8 mouse cellular contexts compared by ENCODE assay signal in the genomic region with DNA sequence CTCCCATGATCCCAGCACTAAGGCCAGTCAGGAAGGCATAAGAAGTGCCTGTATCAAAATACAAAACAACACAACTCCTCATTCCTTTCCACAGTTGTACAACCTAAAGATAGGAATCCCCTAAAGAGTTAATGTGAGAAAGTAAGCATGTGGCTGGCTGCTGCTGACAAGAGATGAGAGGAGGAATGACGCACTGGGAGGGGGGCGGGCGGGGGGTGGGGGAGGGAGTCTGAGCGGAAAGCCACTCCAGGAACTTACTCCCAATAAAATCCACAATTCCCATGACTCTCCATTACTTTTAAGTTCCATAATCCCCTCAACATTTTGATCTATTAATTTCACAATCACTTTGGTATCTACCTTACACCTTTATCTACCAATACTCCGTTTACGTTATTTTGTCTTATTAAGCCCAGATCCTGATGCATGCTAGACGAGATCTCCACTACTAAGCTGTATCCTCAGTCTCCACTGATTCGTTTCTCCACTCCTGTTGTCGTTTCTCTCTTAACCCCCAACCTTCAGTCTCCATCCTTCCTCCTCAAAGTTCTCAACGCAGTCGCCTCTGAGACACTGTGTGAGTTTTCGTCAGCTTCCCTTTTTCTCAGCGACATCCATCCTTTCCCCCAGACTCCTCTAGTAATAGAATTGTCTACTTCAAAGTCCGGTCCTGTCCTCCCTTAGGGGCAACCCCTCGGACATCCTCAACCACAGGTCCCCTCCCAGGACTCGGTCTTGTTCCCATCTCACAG. TPM values are rescaled to one million over a fixed set of nuclear protein-coding genes. Genes with fewer than 3 reads are reported as not detected.
DNase-seq lines count a peak whose midpoint lies in the region; ATAC-seq and TF ChIP-seq lines count a peak whose summit lies in the region.

No protein-coding gene starts in this region.

- no peaks in the 10 kb centered on the region for H3K9me3 ChIP-seq in heart, postnatal 0 days (replicated peaks; ENCODE audit: control insufficient read depth, low read length)
- H3K9me3 ChIP-seq in hindbrain, embryonic 12.5 days (replicated peaks), result no peaks in the 10 kb centered on the region
- no peaks in the 10 kb centered on the region for H3K9me3 ChIP-seq in midbrain, embryonic 10.5 days (replicated peaks)

- peaks cover 8% of the 10 kb centered on the region; the same call in 1 of the 2 replicates for H3K4me1 ChIP-seq in heart, postnatal 0 days (ENCODE audit: control insufficient read depth, insufficient read depth)
- H3K4me1 ChIP-seq in hindbrain, embryonic 12.5 days, result peaks cover 7% of the 10 kb centered on the region
- peaks cover 11% of the 10 kb centered on the region for H3K4me1 ChIP-seq in midbrain, embryonic 10.5 days

- ATAC-seq in heart, postnatal 0 days (ENCODE audit: insufficient read depth, low read depth), result peak; percentile 33; the same call in 1 of the 2 replicates
- ATAC-seq in Patski, result peak; percentile 3
- peak; percentile 3; the same call in 1 of the 2 replicates for ATAC-seq in hindbrain, embryonic 12.5 days (ENCODE audit: low FRiP score)

- peak overlapping the region; percentile 83 for H3K4me2 ChIP-seq in heart, postnatal 0 days (ENCODE audit: low read depth, low read length)
- peak overlapping the region; percentile 67 for H3K4me2 ChIP-seq in hindbrain, embryonic 12.5 days (replicated peaks)

- under 1% methylated on average over 16 of the region's 16 CpGs for WGBS in heart, postnatal 0 days
- 3% methylated on average over 16 of the region's 16 CpGs for WGBS in hindbrain, embryonic 12.5 days
- WGBS in midbrain, embryonic 10.5 days, result 3% methylated on average over 16 of the region's 16 CpGs

- H3K4me3 ChIP-seq in heart, postnatal 0 days (ENCODE audit: low read depth, low read length), result peak overlapping the region; percentile 96
- peak overlapping the region; percentile 80 for H3K4me3 ChIP-seq in hindbrain, embryonic 12.5 days
- peak overlapping the region; percentile 96 for H3K4me3 ChIP-seq in midbrain, embryonic 10.5 days

- TF ChIP-seq EP300 in heart, postnatal 0 days (IDR thresholded peaks at IDR 0.05; ENCODE audit: low read depth), result no peak

- peak overlapping the region; percentile 93 for H3K9ac ChIP-seq in heart, postnatal 0 days (replicated peaks; ENCODE audit: low read depth, low read length)
- H3K9ac ChIP-seq in hindbrain, embryonic 12.5 days, result peak overlapping the region; percentile 91

- TF ChIP-seq CTCF in heart, postnatal 0 days (IDR thresholded peaks at IDR 0.05; ENCODE audit: low read depth), result no peak
- no peak for TF ChIP-seq CTCF in Patski (IDR thresholded peaks at IDR 0.05)

- DNase-seq in heart, postnatal 0 days (ENCODE audit: low spot score), result peak; percentile 74
- DNase-seq in heart, postnatal 4 days, result no peak
- DNase-seq in Patski (ENCODE audit: low read depth, low spot score), result peak; percentile 22
- DNase-seq in midbrain, embryonic 10.5 days (ENCODE audit: low spot score), result no peak
- DNase-seq in right cerebral cortex, adult 2 months (ENCODE audit: low spot score in 2 of 2), result no peak
- no peak for DNase-seq in spleen, postnatal 10 days (ENCODE audit: low spot score in 2 of 2)
- DNase-seq in testis, postnatal 10 days (ENCODE audit: low spot score), result no peak

- POLR2A ChIA-PET in Patski (lab: Charles Lee), result interaction anchor here (0.9 to 1.8 kb wide), 10 partner anchors 13 to 127 kb away, joined by 3 to 5 read pairs (median 4); a partner anchor contains a TSS

- peak overlapping the region; percentile 90 for H3K27ac ChIP-seq in heart, postnatal 0 days (ENCODE audit: low read depth)
- peak overlapping the region; percentile 79 for H3K27ac ChIP-seq in hindbrain, embryonic 12.5 days
- H3K27ac ChIP-seq in midbrain, embryonic 10.5 days (replicated peaks), result peak overlapping the region; percentile 90

- in situ Hi-C loops in Patski (cut with MboI; ENCODE audit: low pct_unique_long_range_greater_than_20kb), result no loop called here

- no peaks in the 10 kb centered on the region; the same call in 1 of the 2 replicates for H3K36me3 ChIP-seq in heart, postnatal 0 days (replicated peaks; ENCODE audit: control insufficient read depth, insufficient read depth, low read length)
- peaks cover 3% of the 10 kb centered on the region; the same call in 1 of the 2 replicates for H3K36me3 ChIP-seq in hindbrain, embryonic 12.5 days
- peaks cover 30% of the 10 kb centered on the region for H3K36me3 ChIP-seq in midbrain, embryonic 10.5 days

- no peaks in the 10 kb centered on the region for H3K27me3 ChIP-seq in heart, postnatal 0 days (ENCODE audit: control insufficient read depth, insufficient read depth, low read length)
- no peaks in the 10 kb centered on the region for H3K27me3 ChIP-seq in Patski
- H3K27me3 ChIP-seq in hindbrain, embryonic 12.5 days, result no peaks in the 10 kb centered on the region
- no peaks in the 10 kb centered on the region for H3K27me3 ChIP-seq in midbrain, embryonic 10.5 days (ENCODE audit: low read depth, poor library complexity, severe bottlenecking)

- CTCF ChIA-PET in Patski (lab: Charles Lee), result interaction anchor here (0.9 to 7.9 kb wide), 6 partner anchors 10 to 64 kb away, joined by 3 to 67 read pairs (median 5); a partner anchor contains a TSS

RNA-seq across cellular contexts. Expression of a gene that starts 1.0 kb away (rescaled TPM):
- 36.6 and 50.5 TPM in 2 replicates for total RNA-seq in heart, postnatal 0 days (2014; rRNA removed; ENCODE audit: low replicate concordance)
- 13.8 and 14.5 TPM in 2 replicates for polyA plus RNA-seq in heart, postnatal 0 days (2015; fragmentation: Nextera tagmentation; extraction: Ambion mirVana)
- total RNA-seq in heart, postnatal 4 days (2021), result 10 to 100 TPM; 30.9 to 33.7 TPM
- polyA plus RNA-seq in Patski (2021), result 94.1 TPM
- 20.4 and 21.5 TPM in 2 replicates for polyA plus RNA-seq in hindbrain, embryonic 12.5 days (2016; fragmentation: Nextera tagmentation; extraction: Ambion mirVana)
- polyA plus RNA-seq in midbrain, embryonic 10.5 days (2016; fragmentation: Nextera tagmentation; extraction: Ambion mirVana), result 18.0 and 18.7 TPM in 2 replicates

RNA-seq across cellular contexts. Expression of a gene that starts 5.1 kb away (rescaled TPM):
- 54.9 and 69.3 TPM in 2 replicates for total RNA-seq in heart, postnatal 0 days (2014; rRNA removed; ENCODE audit: low replicate concordance)
- 60.8 and 66.9 TPM in 2 replicates for polyA plus RNA-seq in heart, postnatal 0 days (2015; fragmentation: Nextera tagmentation; extraction: Ambion mirVana)
- total RNA-seq in heart, postnatal 4 days (2021), result 10 to 100 TPM; 48.4 to 51.8 TPM
- polyA plus RNA-seq in Patski (2021), result 120 TPM
- polyA plus RNA-seq in hindbrain, embryonic 12.5 days (2016; fragmentation: Nextera tagmentation; extraction: Ambion mirVana), result 218 and 219 TPM in 2 replicates
- 278 and 290 TPM in 2 replicates for polyA plus RNA-seq in midbrain, embryonic 10.5 days (2016; fragmentation: Nextera tagmentation; extraction: Ambion mirVana)

RNA-seq across cellular contexts. Expression of a gene that starts 18.5 kb away (rescaled TPM):
- total RNA-seq in heart, postnatal 0 days (2014; rRNA removed; ENCODE audit: low replicate concordance), result 1.2 and 14.3 TPM in 2 replicates
- 2.7 and 2.9 TPM in 2 replicates for polyA plus RNA-seq in heart, postnatal 0 days (2015; fragmentation: Nextera tagmentation; extraction: Ambion mirVana)
- total RNA-seq in heart, postnatal 4 days (2021), result 1 to 10 TPM; 3.2 to 3.4 TPM
- 0.44 TPM for polyA plus RNA-seq in Patski (2021)
- 0.81 and 0.99 TPM in 2 replicates for polyA plus RNA-seq in hindbrain, embryonic 12.5 days (2016; fragmentation: Nextera tagmentation; extraction: Ambion mirVana)
- 0.27 and 0.88 TPM in 2 replicates for polyA plus RNA-seq in midbrain, embryonic 10.5 days (2016; fragmentation: Nextera tagmentation; extraction: Ambion mirVana)

RNA-seq across cellular contexts. Expression of a gene that starts 28.0 kb away (rescaled TPM):
- total RNA-seq in heart, postnatal 0 days (2014; rRNA removed; ENCODE audit: low replicate concordance), result 16.7 and 38.2 TPM in 2 replicates
- polyA plus RNA-seq in heart, postnatal 0 days (2015; fragmentation: Nextera tagmentation; extraction: Ambion mirVana), result 57.6 and 57.7 TPM in 2 replicates
- 10 to 100 TPM; 33.9 to 34.2 TPM for total RNA-seq in heart, postnatal 4 days (2021)
- polyA plus RNA-seq in Patski (2021), result 54.6 TPM
- polyA plus RNA-seq in hindbrain, embryonic 12.5 days (2016; fragmentation: Nextera tagmentation; extraction: Ambion mirVana), result 89.4 and 94.1 TPM in 2 replicates
- 79.5 and 88.6 TPM in 2 replicates for polyA plus RNA-seq in midbrain, embryonic 10.5 days (2016; fragmentation: Nextera tagmentation; extraction: Ambion mirVana)

RNA-seq across cellular contexts. Expression of a gene that starts 28.1 kb away (rescaled TPM):
- total RNA-seq in heart, postnatal 0 days (2014; rRNA removed; ENCODE audit: low replicate concordance), result 6.1 and 7.1 TPM in 2 replicates
- polyA plus RNA-seq in heart, postnatal 0 days (2015; fragmentation: Nextera tagmentation; extraction: Ambion mirVana), result 8.7 and 10.4 TPM in 2 replicates
- total RNA-seq in heart, postnatal 4 days (2021), result 1 to 10 TPM; 5.3 to 6.0 TPM
- 16.6 TPM for polyA plus RNA-seq in Patski (2021)
- 22.6 and 23.9 TPM in 2 replicates for polyA plus RNA-seq in hindbrain, embryonic 12.5 days (2016; fragmentation: Nextera tagmentation; extraction: Ambion mirVana)
- polyA plus RNA-seq in midbrain, embryonic 10.5 days (2016; fragmentation: Nextera tagmentation; extraction: Ambion mirVana), result 13.5 and 17.0 TPM in 2 replicates

Comparison
In these comparisons a context has a peak if more than half of its experiments do, and no peak if none do; other contexts are left out.
1. DNase-seq: peak in heart, postnatal 0 days (single experiment) and Patski (single experiment); none in heart, postnatal 4 days (single experiment), midbrain, embryonic 10.5 days (single experiment), right cerebral cortex, adult 2 months (0 of 2), spleen, postnatal 10 days (0 of 2) and testis, postnatal 10 days (single experiment).
2. Peak in every context shown above with its lines, with median percentiles within 50 percentile points of each other: ATAC-seq, H3K27ac ChIP-seq and H3K4me3 ChIP-seq.